Mouse (Mus musculus) CD8-positive naive resting alpha-beta T cell, adult 2 months (primary cell): ENCODE measurements around the gene Sema6d.

ENCODE experiments used
- DNase-seq, 2 experiments: peaks; one replicate each; pipeline ENCODE4 v3.0.0; 2022; ENCODE audit warnings: low read depth in 2 of 2, low spot score in 2 of 2

The Sema6d gene

GRCm38 (mm10) chr2:124465004-124465946 is 375.5 kb downstream of the Sema6d start:
- no peak for DNase-seq

- DNase-seq, result no peak
Measured at GRCm38 (mm10) chr2:124467429-124467828, 377.7 kb downstream of the Sema6d start.

- no peak for DNase-seq
Measured at GRCm38 (mm10) chr2:124470346-124471042, 380.7 kb downstream of the Sema6d start.

GRCm38 (mm10) chr2:124472674-124473507 is 383.1 kb downstream of the Sema6d start:
- no peak for DNase-seq

- no peak for DNase-seq
Measured at GRCm38 (mm10) chr2:124477904-124478303, 388.1 kb downstream of the Sema6d start.

GRCm38 (mm10) chr2:124478526-124478925 is 388.8 kb downstream of the Sema6d start:
- DNase-seq, result no peak

GRCm38 (mm10) chr2:124485761-124486160 is 396.0 kb downstream of the Sema6d start:
- DNase-seq, result no peak

- DNase-seq, result no peak
Measured at GRCm38 (mm10) chr2:124490010-124490801, 400.4 kb downstream of the Sema6d start.

GRCm38 (mm10) chr2:124495751-124496150 is 406.0 kb downstream of the Sema6d start:
- no peak for DNase-seq

- DNase-seq, result no peak
Measured at GRCm38 (mm10) chr2:124499670-124500069, 409.9 kb downstream of the Sema6d start.

GRCm38 (mm10) chr2:124505784-124506489 is 416.2 kb downstream of the Sema6d start:
- no peak for DNase-seq

- DNase-seq, result no peak
Measured at GRCm38 (mm10) chr2:124507804-124508203, 418.0 kb downstream of the Sema6d start.

GRCm38 (mm10) chr2:124509479-124509878 is 419.7 kb downstream of the Sema6d start:
- DNase-seq, result no peak

- DNase-seq, result no peak
Measured at GRCm38 (mm10) chr2:124511826-124512225, 422.1 kb downstream of the Sema6d start.

GRCm38 (mm10) chr2:124522426-124522825 is 432.7 kb downstream of the Sema6d start:
- no peak for DNase-seq

GRCm38 (mm10) chr2:124523667-124524066 is 433.9 kb downstream of the Sema6d start:
- no peak for DNase-seq

GRCm38 (mm10) chr2:124524167-124524566 is 434.4 kb downstream of the Sema6d start:
- DNase-seq, result no peak

GRCm38 (mm10) chr2:124527641-124528040 is 437.9 kb downstream of the Sema6d start:
- DNase-seq, result no peak

- DNase-seq, result no peak
Measured at GRCm38 (mm10) chr2:124530441-124530840, 440.7 kb downstream of the Sema6d start.

GRCm38 (mm10) chr2:124531062-124531461 is 441.3 kb downstream of the Sema6d start:
- DNase-seq, result no peak
